Mouse (Mus musculus) midbrain, embryonic 12.5 days (tissue): ENCODE results near the gene Csf2rb. TPM values are rescaled to one million over a fixed set of nuclear protein-coding genes. Genes with fewer than 3 reads are reported as not detected.
"Not testable (repeated sequence)": the region's sequence is repeated elsewhere in the genome, so short reads cannot be mapped to it uniquely, and the experiment has no call there.

Experiments
- ATAC-seq: fragments of 200-750 bp; cut with Nextera tagmentation; 2 replicates; pipeline ENCODE4 v1.8.0; 2017; ENCODE audit warnings: low read depth, moderate TSS enrichment, moderate library complexity; ENCODE audit not compliant: low FRiP score
- H3K27ac ChIP-seq: fragments of 300-500 bp; sonication (generic); replicated peaks from 2 replicates; pipeline ENCODE4 v1.5.1; 2016; ENCODE audit warnings: mild to moderate bottlenecking
- H3K27me3 ChIP-seq: fragments of 300-500 bp; sonication (generic); 2 replicates; pipeline ENCODE4 v1.6.1; 2016; ENCODE audit warnings: mild to moderate bottlenecking
- H3K36me3 ChIP-seq: fragments of 300-500 bp; sonication (generic); 2 replicates; pipeline ENCODE4 v1.6.1; 2016
- H3K4me1 ChIP-seq: fragments of 300-500 bp; sonication (generic); 2 replicates; pipeline ENCODE4 v1.6.1; 2016
- H3K4me2 ChIP-seq: fragments of 300-500 bp; sonication (generic); replicated peaks from 2 replicates; pipeline ENCODE4 v1.6.1; 2016; ENCODE audit warnings: mild to moderate bottlenecking, moderate library complexity
- H3K4me3 ChIP-seq: fragments of 300-500 bp; sonication (generic); 2 replicates; pipeline ENCODE4 v1.5.1; 2016; ENCODE audit warnings: mild to moderate bottlenecking
- H3K9ac ChIP-seq: fragments of 300-500 bp; sonication (generic); replicated peaks from 2 replicates; pipeline ENCODE4 v1.6.1; 2016; ENCODE audit warnings: mild to moderate bottlenecking, moderate library complexity
- H3K9me3 ChIP-seq: fragments of 300-500 bp; sonication (generic); 2 replicates; pipeline ENCODE4 v1.6.1; 2016; ENCODE audit warnings: mild to moderate bottlenecking
- WGBS: fragments of 180-500 bp; shearing (Covaris S2); methylation state at CpG from one replicate; pipeline ENCODE4 v1.1.7; 2016; 5-methylcytosine and 5-hydroxymethylcytosine counted together
- polyA plus RNA-seq: library from polyadenylated mRNA; unstranded; fragments of >200 nt; fragmentation: Nextera tagmentation; extraction: Ambion mirVana; gene quantifications from 2 replicates; pipeline ENCODE4 v1.2.1, GENCODE M21; 2016

Gene Csf2rb
- polyA plus RNA-seq, 1 experiment from 2014 or later, result 0.97 TPM

GRCm38 (mm10) chr15:78329972-78330371 lies 4.4 kb downstream of the Csf2rb start:
- not testable (repeated sequence) for ATAC-seq, H3K4me3 ChIP-seq, H3K27me3 ChIP-seq, H3K4me2 ChIP-seq, H3K9ac ChIP-seq, H3K4me1 ChIP-seq, H3K36me3 ChIP-seq, H3K27ac ChIP-seq, H3K9me3 ChIP-seq
- WGBS, result 73% methylated on average over 6 of the region's 6 CpGs

- Histone ChIP-seq H3K4me3 (no peak overlapping the region), H3K9ac (no peak overlapping the region), H3K27me3 (no peaks in the 10 kb centered on the region), H3K4me2 (no peak overlapping the region), H3K4me1 (peaks cover 4% of the 10 kb centered on the region; the same call in 1 of the 2 replicates), H3K27ac (no peak overlapping the region), H3K36me3 (no peaks in the 10 kb centered on the region), H3K9me3 (no peaks in the 10 kb centered on the region)
- WGBS, result 83% methylated on average over 4 of the region's 4 CpGs
- ATAC-seq, result no peak
These were observed 5.2 kb downstream of the Csf2rb start for GRCm38 (mm10) chr15:78330706-78331105.

GRCm38 (mm10) chr15:78331523-78332340 lies 6.2 kb downstream of the Csf2rb start:
- no peak overlapping the region for H3K9ac ChIP-seq
- no peaks in the 10 kb centered on the region for H3K27me3 ChIP-seq
- H3K4me1 ChIP-seq, result peaks cover 4% of the 10 kb centered on the region; the same call in 1 of the 2 replicates
- no peaks in the 10 kb centered on the region for H3K36me3 ChIP-seq
- H3K9me3 ChIP-seq, result no peaks in the 10 kb centered on the region
- H3K4me3 ChIP-seq, result no peak overlapping the region
- H3K27ac ChIP-seq, result no peak overlapping the region
- H3K4me2 ChIP-seq, result no peak overlapping the region
- no peak for ATAC-seq
- 81% methylated on average over 5 of the region's 5 CpGs for WGBS

GRCm38 (mm10) chr15:78332981-78333380 lies 7.4 kb downstream of the Csf2rb start:
- Histone ChIP-seq H3K27ac (no peak overlapping the region), H3K4me3 (no peak overlapping the region), H3K9me3 (no peaks in the 10 kb centered on the region), H3K27me3 (no peaks in the 10 kb centered on the region), H3K36me3 (no peaks in the 10 kb centered on the region), H3K4me1 (peaks cover 4% of the 10 kb centered on the region; the same call in 1 of the 2 replicates), H3K4me2 (no peak overlapping the region), H3K9ac (no peak overlapping the region)
- no peak for ATAC-seq
- WGBS, result 78% methylated on average over 6 of the region's 6 CpGs

- 85% methylated on average over 3 of the region's 3 CpGs for WGBS
- no peaks in the 10 kb centered on the region for H3K9me3 ChIP-seq
- H3K4me3 ChIP-seq, result no peak overlapping the region
- no peaks in the 10 kb centered on the region for H3K36me3 ChIP-seq
- H3K9ac ChIP-seq, result no peak overlapping the region
- H3K4me2 ChIP-seq, result no peak overlapping the region
- no peak for ATAC-seq
- H3K27ac ChIP-seq, result no peak overlapping the region
- H3K4me1 ChIP-seq, result no peaks in the 10 kb centered on the region
- H3K27me3 ChIP-seq, result no peaks in the 10 kb centered on the region
These were observed 8.8 kb downstream of the Csf2rb start for GRCm38 (mm10) chr15:78334380-78334779.

- not testable (repeated sequence) for H3K4me3 ChIP-seq, H3K27me3 ChIP-seq, H3K36me3 ChIP-seq, H3K4me1 ChIP-seq, H3K27ac ChIP-seq, H3K4me2 ChIP-seq, H3K9ac ChIP-seq, ATAC-seq, H3K9me3 ChIP-seq
- 46% methylated on average over 7 of the region's 7 CpGs for WGBS
These were observed 14.3 kb downstream of the Csf2rb start for GRCm38 (mm10) chr15:78339627-78340423.

GRCm38 (mm10) chr15:78340919-78341318 lies 15.4 kb downstream of the Csf2rb start:
- not testable (repeated sequence) for H3K27ac ChIP-seq, H3K4me3 ChIP-seq, H3K9me3 ChIP-seq, ATAC-seq, H3K27me3 ChIP-seq, H3K9ac ChIP-seq, H3K4me1 ChIP-seq, H3K36me3 ChIP-seq, H3K4me2 ChIP-seq
- 67% methylated on average over 7 of the region's 7 CpGs for WGBS

- no peak for ATAC-seq
- 15% methylated on average over 1 of the region's 1 CpGs for WGBS
- Histone ChIP-seq H3K9me3 (no peaks in the 10 kb centered on the region), H3K4me2 (no peak overlapping the region), H3K36me3 (no peaks in the 10 kb centered on the region), H3K4me3 (no peak overlapping the region), H3K27ac (no peak overlapping the region), H3K4me1 (no peaks in the 10 kb centered on the region), H3K27me3 (no peaks in the 10 kb centered on the region), H3K9ac (no peak overlapping the region)
These were observed 18.1 kb downstream of the Csf2rb start for GRCm38 (mm10) chr15:78343683-78344082.

GRCm38 (mm10) chr15:78344567-78344966 lies 19.0 kb downstream of the Csf2rb start:
- Histone ChIP-seq H3K4me3 (no peak overlapping the region), H3K36me3 (no peaks in the 10 kb centered on the region), H3K9me3 (no peaks in the 10 kb centered on the region), H3K9ac (no peak overlapping the region), H3K27me3 (no peaks in the 10 kb centered on the region), H3K4me2 (no peak overlapping the region), H3K4me1 (no peaks in the 10 kb centered on the region), H3K27ac (no peak overlapping the region)
- no peak for ATAC-seq
- 91% methylated on average over 3 of the region's 3 CpGs for WGBS

GRCm38 (mm10) chr15:78351586-78352165 lies 26.1 kb downstream of the Csf2rb start:
- H3K27ac ChIP-seq, result no peak overlapping the region
- H3K4me2 ChIP-seq, result no peak overlapping the region
- H3K4me3 ChIP-seq, result no peak overlapping the region
- no peaks in the 10 kb centered on the region for H3K4me1 ChIP-seq
- no peak for ATAC-seq
- H3K9ac ChIP-seq, result no peak overlapping the region
- 67% methylated on average over 3 of the region's 3 CpGs for WGBS
- no peaks in the 10 kb centered on the region for H3K36me3 ChIP-seq
- H3K9me3 ChIP-seq, result no peaks in the 10 kb centered on the region
- H3K27me3 ChIP-seq, result no peaks in the 10 kb centered on the region

GRCm38 (mm10) chr15:78354958-78355357 lies 29.4 kb downstream of the Csf2rb start:
- Histone ChIP-seq H3K4me1 (no peaks in the 10 kb centered on the region), H3K27ac (no peak overlapping the region), H3K27me3 (no peaks in the 10 kb centered on the region), H3K9ac (no peak overlapping the region), H3K4me3 (no peak overlapping the region), H3K36me3 (no peaks in the 10 kb centered on the region), H3K9me3 (no peaks in the 10 kb centered on the region), H3K4me2 (no peak overlapping the region)
- WGBS, result 4% methylated on average over 1 of the region's 1 CpGs
- ATAC-seq, result no peak

- Histone ChIP-seq H3K27ac (no peak overlapping the region), H3K9ac (no peak overlapping the region), H3K36me3 (no peaks in the 10 kb centered on the region), H3K9me3 (no peaks in the 10 kb centered on the region), H3K4me2 (no peak overlapping the region), H3K4me3 (no peak overlapping the region), H3K27me3 (no peaks in the 10 kb centered on the region), H3K4me1 (no peaks in the 10 kb centered on the region)
- WGBS, result 88% methylated on average over 5 of the region's 5 CpGs
- ATAC-seq, result no peak
These were observed 30.0 kb downstream of the Csf2rb start for GRCm38 (mm10) chr15:78355548-78355947.
